Mouse (Mus musculus): Measurements from ENCODE around the gene Ppp1r37.
"Not testable (repeated sequence)": the region's sequence is repeated elsewhere in the genome, so short reads cannot be mapped to it uniquely, and the experiment has no call there.

Ppp1r37 gene

GRCm38 (mm10) chr7:19541681-19542154 is 21.2 kb downstream of the Ppp1r37 start:
- no peak for DNase-seq (ENCODE audit: extremely low read depth, low read depth, low spot score)

- DNase-seq (ENCODE audit: extremely low read depth, low read depth, low spot score) = no peak
Measured at GRCm38 (mm10) chr7:19540771-19541566, 21.9 kb downstream of the Ppp1r37 start.

- DNase-seq (ENCODE audit: extremely low read depth, low read depth, low spot score) = no peak
Measured at GRCm38 (mm10) chr7:19534676-19535075, 28.2 kb downstream of the Ppp1r37 start.

GRCm38 (mm10) chr7:19532240-19532639 is 30.6 kb downstream of the Ppp1r37 start:
- no peak for DNase-seq (ENCODE audit: extremely low read depth, low read depth, low spot score)

- DNase-seq (ENCODE audit: extremely low read depth, low read depth, low spot score) = no peak
Measured at GRCm38 (mm10) chr7:19531077-19531476, 31.8 kb downstream of the Ppp1r37 start.

GRCm38 (mm10) chr7:19525105-19525481 is 37.8 kb downstream of the Ppp1r37 start:
- DNase-seq (ENCODE audit: extremely low read depth, low read depth, low spot score) = peak; percentile 25

GRCm38 (mm10) chr7:19524420-19525104 is 38.3 kb downstream of the Ppp1r37 start:
- DNase-seq (ENCODE audit: extremely low read depth, low read depth, low spot score) = no peak

GRCm38 (mm10) chr7:19523757-19524419 is 39.0 kb downstream of the Ppp1r37 start:
- no peak for DNase-seq (ENCODE audit: extremely low read depth, low read depth, low spot score)

GRCm38 (mm10) chr7:19523017-19523756 is 39.7 kb downstream of the Ppp1r37 start:
- DNase-seq (ENCODE audit: extremely low read depth, low read depth, low spot score) = no peak

GRCm38 (mm10) chr7:19520032-19520431 is 42.8 kb downstream of the Ppp1r37 start:
- DNase-seq (ENCODE audit: extremely low read depth, low read depth, low spot score) = no peak

GRCm38 (mm10) chr7:19517652-19518365 is 45.1 kb downstream of the Ppp1r37 start, which contains the start of gene Nkpd1:
Gene Nkpd1, plus strand, starts transcription at chr7:19517838.
- DNase-seq (ENCODE audit: extremely low read depth, low read depth, low spot score) = no peak

GRCm38 (mm10) chr7:19512353-19512752 is 50.5 kb downstream of the Ppp1r37 start:
- no peak for DNase-seq (ENCODE audit: extremely low read depth, low read depth, low spot score)

GRCm38 (mm10) chr7:19511934-19512333 is 50.9 kb downstream of the Ppp1r37 start:
- DNase-seq (ENCODE audit: extremely low read depth, low read depth, low spot score) = not testable (repeated sequence)

GRCm38 (mm10) chr7:19509786-19510185 is 53.1 kb downstream of the Ppp1r37 start:
- no peak for DNase-seq (ENCODE audit: extremely low read depth, low read depth, low spot score)

- no peak for DNase-seq (ENCODE audit: extremely low read depth, low read depth, low spot score)
Measured at GRCm38 (mm10) chr7:19508924-19509568, 53.8 kb downstream of the Ppp1r37 start.

GRCm38 (mm10) chr7:19508150-19508923 is 54.5 kb downstream of the Ppp1r37 start, which contains the start of the genes Bloc1s3 and Trappc6a:
Gene Bloc1s3, minus strand, starts transcription at chr7:19508367.
Gene Trappc6a, plus strand, starts transcription at chr7:19508395.
- peak; percentile 63 for DNase-seq (ENCODE audit: extremely low read depth, low read depth, low spot score)

GRCm38 (mm10) chr7:19507612-19507981 is 55.3 kb downstream of the Ppp1r37 start:
- DNase-seq (ENCODE audit: extremely low read depth, low read depth, low spot score) = no peak

GRCm38 (mm10) chr7:19506969-19507611 is 55.8 kb downstream of the Ppp1r37 start:
- DNase-seq (ENCODE audit: extremely low read depth, low read depth, low spot score) = no peak

Data from fat pad, adult 2 months (tissue).